Mouse (Mus musculus): ENCODE measurements around the gene Rerg. TPM values are rescaled to one million over a fixed set of nuclear protein-coding genes. Genes with fewer than 3 reads are reported as not detected.
A peak's percentile ranks its signal among the peaks of the same experiment; 100 is the strongest.

The Rerg gene
- total RNA-seq (2021): 10 to 100 TPM; 38.4 to 39.2 TPM

DNA sequence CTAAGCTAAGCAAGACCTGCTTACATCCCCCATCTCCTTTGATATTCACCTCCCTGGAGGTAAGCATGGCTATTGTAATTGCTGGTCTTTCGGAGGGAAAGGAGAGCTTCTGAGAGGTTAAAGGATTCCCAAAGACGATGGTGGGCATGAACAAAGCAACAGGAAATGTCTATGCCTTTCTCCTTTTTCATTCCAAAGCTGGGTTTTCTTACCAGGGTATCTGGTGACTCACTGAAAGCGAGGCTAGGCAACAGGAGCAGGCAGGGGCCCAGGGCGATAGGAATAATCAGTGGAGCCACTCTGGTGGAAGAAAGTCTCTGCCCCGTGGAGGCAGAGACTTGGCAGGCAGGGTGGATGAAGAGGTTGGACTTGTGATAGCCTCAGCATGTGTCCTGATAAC lies at the start of gene Rerg:
Gene Rerg, minus strand, starts transcription at position 272 of the 400 bp plus-strand sequence.
- DNase-seq (ENCODE audit: extremely low spot score in 1 of 2, low spot score in 1 of 2): no peak

DNA sequence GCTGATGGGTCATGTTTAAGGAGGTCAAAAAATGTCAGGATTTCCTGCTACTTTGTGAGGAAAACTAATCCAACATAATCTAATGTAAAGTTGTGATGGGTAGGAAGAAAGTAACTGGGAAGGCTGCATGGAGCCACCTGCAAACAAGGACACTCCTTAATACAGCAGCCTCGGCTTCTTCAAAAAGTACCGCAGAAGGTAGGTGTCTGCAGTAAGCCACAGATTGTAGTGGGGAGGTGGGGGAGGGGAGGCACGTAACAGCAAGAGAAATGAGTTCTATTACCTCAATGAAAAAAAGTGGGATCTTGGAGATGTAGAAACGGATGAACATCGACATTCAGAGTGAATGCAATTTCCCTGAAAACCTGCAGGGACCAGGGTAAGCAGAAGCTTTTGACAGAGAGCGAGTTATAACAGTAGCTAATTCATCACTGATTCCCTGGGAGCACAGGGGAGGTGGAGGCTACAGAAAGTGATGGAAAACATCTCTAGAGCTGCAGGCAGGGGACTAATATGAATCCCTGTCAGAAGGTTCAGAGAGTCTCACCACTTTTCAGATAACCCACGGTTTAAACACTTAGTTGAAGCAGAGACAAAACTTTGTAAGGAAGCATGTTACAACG lies 47.7 kb upstream of the Rerg start:
- DNase-seq (ENCODE audit: extremely low spot score in 1 of 2, low spot score in 1 of 2): no peak

DNA sequence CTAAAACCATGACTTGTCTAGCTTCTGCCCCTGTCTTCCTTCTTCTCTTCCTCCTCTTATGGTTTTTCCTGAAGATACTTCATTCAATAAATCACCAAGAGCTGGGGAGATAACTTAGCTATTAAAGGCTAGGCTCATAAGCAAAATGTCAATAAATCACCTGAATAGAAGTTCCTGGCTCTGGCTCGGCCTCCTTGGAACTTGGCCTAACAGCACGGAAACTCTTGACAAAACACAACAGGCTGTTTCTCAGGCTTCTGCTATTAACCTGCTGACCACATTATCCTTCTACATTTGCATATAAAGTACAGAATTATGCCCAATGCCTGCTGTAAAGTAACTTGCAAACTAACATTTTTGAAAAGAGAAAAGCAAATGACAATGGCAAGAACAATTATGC lies 41.1 kb upstream of the Rerg start:
- no peak for DNase-seq (ENCODE audit: extremely low spot score in 1 of 2, low spot score in 1 of 2)

DNA sequence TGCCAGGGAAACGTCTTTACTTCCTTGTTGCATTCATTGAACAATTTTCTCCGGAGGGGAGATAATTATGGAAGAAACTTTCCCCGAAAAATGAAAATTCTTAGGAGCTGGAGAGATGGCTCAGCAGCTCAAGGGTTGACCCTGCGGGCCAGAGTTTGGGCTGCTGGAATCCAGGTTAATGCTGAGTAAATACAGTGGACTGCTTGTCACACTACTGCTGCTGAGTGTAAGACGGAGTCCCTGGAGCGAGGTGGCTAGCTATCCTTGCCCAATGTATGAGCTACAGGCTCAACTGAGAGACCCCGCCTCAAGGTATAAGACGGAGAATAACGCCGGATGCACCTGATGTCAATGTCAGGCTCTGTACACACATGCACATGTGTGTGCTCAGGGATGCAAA lies 40.7 kb upstream of the Rerg start:
- DNase-seq (ENCODE audit: extremely low spot score in 1 of 2, low spot score in 1 of 2): no peak

DNA sequence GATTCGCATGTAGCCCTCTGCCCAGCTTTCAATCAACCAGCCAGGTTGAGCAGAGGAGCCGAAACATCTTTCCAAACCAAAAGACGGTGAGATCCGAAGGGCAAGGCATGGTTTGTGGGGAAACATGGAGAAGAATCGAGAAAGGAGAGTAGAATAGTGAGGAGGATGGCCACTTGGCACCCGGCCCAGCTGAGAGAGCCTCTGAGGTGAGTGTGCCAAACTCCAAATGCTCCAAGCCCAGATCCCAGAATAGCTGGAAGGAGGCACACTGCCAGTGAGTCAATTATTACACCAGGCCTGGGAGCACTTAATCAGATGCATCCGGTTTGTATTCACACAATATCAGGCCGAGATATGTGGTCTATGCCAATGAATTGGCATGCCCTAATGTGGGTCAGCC lies 39.7 kb upstream of the Rerg start:
- peak in 1 of 2 experiments; percentile 44 for DNase-seq (ENCODE audit: extremely low spot score in 1 of 2, low spot score in 1 of 2)

DNA sequence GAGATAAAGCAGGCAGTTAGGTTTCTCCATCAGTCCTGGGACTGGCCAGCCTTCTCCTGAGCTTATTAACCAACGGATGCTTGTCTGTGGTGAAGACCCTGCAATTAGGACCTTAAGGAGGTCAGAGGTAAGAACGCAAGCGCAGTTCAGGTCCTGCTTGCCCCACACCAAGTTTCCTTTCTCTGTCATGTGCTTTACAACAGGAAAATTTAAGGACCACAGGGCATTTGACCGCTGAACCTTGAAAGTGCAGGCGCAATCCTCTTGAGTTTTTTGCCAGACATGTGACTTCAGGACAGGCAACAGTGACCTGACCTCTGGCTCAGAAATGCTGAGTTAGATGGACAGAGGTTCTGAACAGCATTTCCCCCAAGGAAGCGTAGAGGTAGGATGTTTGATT lies 36.8 kb upstream of the Rerg start:
- no peak for DNase-seq (ENCODE audit: extremely low spot score in 1 of 2, low spot score in 1 of 2)

DNA sequence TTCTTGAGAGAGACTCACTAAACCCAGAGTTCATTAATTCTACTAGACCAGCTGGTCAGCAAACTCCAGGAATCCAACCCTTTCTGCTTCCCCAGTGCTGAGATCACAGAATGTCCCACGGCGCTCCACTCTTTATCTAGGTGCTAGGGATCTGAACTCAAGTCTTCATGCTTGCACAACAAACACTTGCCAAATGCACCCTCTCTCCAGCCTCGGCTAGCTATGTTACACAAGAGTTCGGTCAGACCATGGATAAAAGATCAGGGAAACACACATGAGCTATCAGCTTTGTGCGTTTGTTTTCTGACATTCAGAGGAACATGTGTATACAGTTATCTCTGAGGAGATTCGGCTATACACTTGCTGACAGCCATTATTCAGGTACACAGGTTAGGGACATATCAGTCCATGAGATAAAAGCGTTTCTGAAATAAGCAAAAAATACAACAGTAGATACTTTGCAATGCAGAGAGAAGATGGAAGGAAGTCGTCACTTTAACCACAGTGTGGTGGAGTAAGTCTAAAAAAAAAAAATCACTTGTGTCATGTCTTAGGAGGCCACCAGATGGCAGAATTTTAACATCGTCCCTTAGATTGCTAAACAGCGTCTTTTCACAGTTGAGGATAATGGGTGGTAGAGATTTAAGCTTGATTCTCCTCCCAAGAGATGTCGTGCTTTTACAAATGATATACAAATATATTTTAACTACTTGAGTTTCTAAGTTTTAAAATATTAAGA lies 35.5 kb upstream of the Rerg start:
- DNase-seq (ENCODE audit: extremely low spot score in 1 of 2, low spot score in 1 of 2): no peak

DNA sequence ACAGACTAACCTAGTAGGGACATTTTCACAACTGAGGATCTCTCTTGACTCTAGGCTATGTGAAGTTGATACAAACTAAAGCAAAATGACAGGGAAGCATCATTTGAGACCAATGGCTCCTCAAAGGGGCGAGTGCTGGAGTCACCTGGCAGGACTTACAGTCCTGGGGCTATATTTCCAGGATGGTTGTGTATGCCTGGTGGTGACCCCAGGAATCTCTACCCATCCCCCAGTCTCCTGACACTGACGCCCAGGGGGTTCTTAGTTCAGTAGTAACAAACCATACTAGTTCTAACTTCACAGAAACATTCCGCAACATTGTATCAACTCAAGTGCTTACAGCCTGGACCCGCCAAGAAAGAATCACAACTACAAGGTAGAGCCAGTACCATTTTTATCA lies 32.4 kb upstream of the Rerg start:
- DNase-seq (ENCODE audit: extremely low spot score in 1 of 2, low spot score in 1 of 2): no peak

DNA sequence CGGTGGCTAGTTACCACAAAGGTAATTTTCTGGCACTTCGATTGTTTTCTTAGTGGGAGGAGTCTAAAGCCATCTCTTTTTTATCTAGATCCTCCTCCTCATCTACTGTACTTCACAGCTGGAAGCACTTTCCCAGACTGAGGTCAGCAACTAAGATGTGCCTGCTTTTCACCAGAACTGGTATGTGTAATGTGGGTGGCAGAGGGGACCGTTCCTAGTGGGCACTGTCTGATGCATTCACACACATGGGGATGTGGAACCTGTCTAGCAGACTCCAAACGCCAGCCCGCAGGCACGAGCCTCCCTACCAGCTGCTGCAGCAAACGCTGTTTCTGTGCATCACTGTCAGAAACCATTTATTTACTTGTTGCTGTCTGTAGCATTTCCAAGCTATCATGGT lies 31.3 kb upstream of the Rerg start:
- DNase-seq (ENCODE audit: extremely low spot score in 1 of 2, low spot score in 1 of 2): no peak

DNA sequence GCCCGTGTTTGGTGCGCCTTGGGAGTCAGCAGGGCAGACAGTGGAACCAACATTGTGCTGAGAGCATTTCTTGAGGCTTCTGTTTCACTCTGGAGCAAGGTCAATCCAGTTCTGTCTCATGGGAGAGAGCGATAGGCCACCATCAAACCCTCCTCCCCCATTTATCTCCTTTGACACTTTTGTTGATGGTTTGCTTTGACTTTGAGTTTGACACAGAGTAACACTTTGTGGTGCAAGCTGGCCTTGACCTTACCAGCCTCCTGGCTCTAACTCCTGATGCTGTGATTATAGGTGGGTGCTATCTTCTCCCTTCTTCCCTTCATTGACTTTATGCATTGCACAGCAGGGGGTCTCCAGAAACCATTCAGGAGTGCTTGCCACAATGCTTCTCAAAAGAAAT lies 30.9 kb upstream of the Rerg start:
- DNase-seq (ENCODE audit: extremely low spot score in 1 of 2, low spot score in 1 of 2): no peak

DNA sequence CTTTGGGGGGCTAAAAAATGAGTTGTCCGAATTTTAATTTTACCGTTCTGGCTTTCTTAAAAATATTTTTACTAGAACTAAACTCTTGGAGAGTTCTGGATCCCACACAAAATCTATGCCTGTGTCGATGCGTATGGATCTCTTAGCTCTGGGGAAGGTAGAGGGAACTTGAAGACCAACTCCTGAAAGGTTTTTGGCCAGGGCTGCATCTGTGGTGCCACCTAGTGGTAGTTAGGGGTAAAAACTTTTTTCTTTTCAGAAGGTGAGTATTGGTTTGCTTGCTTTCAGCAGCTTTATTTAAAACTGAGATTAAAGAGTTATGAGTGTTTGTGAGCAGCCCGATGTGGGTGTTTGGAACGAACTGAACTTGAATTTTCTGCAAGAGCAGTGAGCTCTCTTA lies 21.8 kb upstream of the Rerg start:
- DNase-seq (ENCODE audit: extremely low spot score in 1 of 2, low spot score in 1 of 2): no peak

DNA sequence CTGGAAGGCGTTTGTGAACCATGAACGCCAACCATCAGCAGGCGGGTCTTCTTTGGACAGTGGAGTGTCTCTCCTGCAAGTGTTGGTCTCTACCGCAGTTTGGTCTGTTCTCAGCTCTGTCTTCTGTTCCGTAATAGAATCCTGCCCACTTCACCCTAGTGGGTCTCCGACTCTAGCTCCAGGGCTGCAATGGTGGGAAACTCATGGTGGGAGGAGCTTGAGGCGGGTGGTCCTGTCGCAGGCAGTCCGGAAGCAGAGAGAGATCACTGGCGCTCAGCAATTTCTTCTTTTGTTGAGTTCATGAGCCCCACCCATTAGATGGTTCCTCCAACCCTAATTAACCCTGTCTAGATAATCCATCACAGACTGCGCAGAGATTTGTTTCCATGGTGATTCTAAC lies 20.7 kb upstream of the Rerg start:
- no peak for DNase-seq (ENCODE audit: extremely low spot score in 1 of 2, low spot score in 1 of 2)

DNA sequence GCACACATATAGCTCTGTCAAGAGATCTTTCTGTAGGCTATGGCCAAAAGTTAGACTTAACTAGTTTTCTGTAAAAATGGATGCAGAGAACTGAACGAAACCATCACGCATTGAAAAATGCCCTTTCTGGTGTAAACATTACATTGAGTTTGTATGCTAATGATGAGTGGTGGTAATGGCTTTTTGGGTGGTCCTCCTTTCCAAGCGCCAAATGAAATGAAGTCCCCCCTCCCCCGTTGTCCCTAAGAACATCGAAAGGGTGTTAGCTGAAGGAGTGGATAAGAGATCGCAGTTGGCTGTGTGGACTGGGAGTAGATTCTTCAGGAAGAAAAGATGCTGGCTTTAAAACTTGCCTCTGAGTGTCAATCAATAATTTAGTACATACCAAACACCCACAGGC lies 20.3 kb upstream of the Rerg start:
- no peak for DNase-seq (ENCODE audit: extremely low spot score in 1 of 2, low spot score in 1 of 2)

DNA sequence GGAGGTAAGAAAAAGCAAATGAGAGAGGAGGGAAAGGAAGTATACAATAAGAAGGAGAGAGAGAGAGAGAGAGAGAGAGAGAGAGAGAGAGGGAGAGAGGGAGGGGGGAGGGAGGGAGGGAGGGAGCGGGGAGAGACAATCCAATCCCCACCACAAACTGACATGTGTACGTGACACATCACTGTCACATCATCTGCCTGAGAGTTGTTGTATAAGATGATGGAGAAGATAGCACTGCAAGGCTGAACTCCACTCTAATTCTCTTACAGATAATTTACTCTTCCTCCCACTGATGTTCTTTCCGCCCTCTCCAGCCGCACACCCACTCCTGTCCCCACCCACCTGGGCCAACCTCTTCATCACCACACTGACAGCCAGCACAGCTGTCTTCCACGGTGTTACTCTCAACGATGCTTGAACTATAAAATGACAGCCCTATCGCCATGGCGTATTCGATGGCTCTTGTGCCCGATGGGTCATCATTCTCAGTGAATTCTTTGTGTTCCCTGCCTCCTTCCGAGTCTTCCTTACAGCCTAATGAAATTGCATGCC lies 18.2 kb upstream of the Rerg start:
- no peak for DNase-seq (ENCODE audit: extremely low spot score in 1 of 2, low spot score in 1 of 2)

DNA sequence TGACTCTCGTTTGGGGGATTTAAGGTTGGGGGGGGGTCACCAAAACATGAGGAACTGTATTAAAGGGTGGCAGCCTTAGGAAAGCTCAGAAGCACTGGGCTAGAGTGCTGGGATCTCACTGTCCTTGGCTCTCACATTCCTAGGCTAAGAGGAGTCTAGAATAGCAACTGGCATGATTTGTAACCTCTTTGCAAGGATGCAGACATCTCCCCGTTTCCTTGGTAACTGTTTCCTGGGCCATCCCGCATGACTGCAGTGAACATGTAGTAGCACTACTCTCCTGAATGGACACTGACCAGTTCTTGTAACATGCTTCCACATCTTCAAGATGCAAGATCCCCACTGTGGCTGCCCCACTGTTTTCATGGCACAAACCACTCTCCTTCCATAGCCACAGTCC lies 17.1 kb upstream of the Rerg start:
- no peak for DNase-seq (ENCODE audit: extremely low spot score in 1 of 2, low spot score in 1 of 2)

DNA sequence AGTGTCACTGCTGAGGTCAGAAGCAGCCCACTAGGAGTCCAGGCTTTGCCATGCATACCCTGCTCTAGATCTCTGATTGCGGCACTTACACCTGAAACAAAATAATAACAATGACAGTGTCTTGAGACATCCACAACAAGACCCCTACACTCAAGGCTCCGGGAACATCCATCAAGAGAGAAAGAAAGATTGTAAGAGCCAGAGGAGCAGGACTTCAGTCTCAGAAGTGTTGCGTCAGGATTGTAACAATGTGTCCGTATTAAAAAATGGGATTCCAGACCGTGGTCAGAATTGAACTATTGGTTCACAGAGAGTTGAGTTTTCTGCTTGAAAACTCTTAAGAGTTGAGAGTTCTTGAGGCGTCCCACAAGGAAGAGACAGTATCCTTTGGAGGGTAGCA lies 10.3 kb upstream of the Rerg start:
- DNase-seq (ENCODE audit: extremely low spot score in 1 of 2, low spot score in 1 of 2): no peak

DNA sequence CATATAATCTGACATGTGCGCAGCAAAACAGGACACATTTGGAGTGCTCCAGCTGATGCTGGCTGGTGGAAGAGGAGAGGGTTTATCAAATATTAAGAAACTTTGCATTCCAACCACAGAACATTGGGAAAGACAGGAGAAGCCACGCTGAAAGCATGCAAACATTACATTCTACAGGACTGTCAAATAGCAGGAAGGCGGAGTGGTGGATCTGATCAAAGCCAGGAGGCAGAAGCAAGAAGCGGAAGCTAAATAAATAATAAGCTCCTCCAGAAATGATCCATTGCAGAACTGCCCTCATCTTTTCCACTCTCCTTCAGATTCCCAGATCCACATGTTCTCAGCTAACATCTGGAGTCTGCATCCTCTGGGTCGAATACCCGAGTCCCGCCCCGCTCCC lies 9.8 kb upstream of the Rerg start:
- no peak for DNase-seq (ENCODE audit: extremely low spot score in 1 of 2, low spot score in 1 of 2)

DNA sequence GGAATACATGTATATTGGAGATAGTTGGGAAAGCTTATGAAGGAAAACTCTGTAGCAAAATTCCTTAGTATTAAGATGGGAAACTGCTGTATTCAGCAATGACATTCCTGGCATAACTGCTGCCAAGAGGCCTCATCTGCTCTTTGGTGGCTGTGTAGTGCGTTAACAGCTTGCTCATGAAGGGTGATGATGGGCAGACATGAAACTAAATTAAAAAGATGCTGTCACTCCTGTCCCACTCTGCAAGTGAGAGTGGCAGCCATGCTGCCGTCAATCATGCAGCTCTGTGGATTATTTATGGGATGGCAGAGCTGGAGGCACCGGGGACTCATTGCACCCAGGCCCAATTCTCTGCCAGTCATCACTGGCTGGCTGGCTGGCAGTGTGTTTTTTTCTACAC lies 8.7 kb upstream of the Rerg start:
- no peak for DNase-seq (ENCODE audit: extremely low spot score in 1 of 2, low spot score in 1 of 2)

DNA sequence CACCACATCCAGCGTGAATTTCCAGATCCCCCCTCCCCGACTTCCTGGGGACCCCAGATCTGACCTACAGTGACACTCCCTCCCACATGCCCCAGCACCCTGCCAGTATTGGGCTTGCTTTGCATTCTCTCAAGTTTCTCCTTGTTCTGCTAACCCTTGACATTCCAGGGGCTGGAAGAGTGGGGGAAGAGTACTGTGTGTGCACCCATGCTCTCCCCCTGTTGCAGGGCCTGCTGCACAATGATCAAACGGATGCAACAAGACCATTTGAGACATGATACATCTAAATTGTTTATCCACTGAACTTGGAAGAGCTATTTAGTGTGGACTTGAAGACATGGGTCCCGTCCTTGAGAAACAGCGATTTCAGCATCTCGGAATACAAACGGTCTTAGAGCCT lies 349 bp upstream of the Rerg start:
- no peak for DNase-seq (ENCODE audit: extremely low spot score in 1 of 2, low spot score in 1 of 2)

DNA sequence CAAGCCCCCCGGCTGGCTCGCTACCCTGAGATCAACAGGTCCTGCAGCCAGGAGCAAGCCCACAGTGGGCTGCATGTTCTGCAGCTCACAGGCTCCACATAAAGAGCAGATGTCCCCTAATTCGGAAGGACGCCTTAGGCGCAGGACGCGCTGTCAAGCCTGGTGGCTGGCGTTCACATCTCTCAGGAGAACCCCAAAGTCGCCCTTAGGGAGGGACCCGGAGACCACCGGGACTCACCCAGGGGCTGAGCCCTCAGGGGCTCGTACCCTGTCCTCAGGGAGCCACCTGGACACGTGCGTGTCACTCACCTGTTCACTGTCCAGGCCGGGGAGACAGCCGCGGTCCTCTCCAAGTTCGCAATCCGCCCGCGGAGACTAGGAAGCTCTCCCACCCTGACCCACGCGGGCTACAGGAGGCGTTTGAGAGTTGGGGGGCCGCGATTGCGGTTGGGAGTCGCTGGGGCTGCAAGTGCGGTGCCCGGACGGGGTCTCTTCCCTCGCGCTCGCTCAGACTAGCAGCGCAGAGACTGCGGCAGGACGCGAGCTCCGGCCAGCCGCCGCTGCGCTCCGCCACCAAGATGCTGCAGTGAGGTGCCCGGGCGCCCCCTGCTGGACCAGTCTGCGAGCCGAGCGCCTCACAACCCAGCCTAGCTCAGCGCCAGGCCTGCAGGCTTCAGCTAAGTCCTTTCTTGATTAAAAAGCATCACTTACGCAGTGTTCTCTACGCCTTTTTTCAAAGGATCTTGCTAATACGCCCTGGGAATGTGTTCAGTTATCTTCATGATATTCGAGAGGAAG lies 927 bp downstream of the Rerg start:
- peak; percentile 98 to 100 for DNase-seq (ENCODE audit: extremely low spot score in 1 of 2, low spot score in 1 of 2)

DNA sequence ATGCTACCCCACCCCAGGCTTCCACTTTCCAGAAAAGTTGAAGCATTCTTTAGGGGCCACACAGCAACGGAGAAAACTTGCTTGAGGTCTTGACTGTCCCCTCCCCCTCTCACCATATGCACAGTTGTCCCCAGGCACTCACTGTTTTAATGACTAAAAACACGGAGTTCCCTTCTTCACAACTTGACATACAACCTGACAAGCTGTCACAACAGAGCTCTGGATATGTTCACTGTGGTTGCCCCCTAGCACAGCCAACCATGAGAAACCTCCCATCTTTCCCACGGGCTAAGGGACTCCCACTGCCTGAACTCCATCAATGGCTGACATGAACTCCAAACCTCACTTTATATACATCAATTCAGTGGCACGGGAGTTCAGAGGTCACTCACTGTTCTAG lies 3.5 kb downstream of the Rerg start:
- DNase-seq (ENCODE audit: extremely low spot score in 1 of 2, low spot score in 1 of 2): no peak
